Mouse (Mus musculus) layer of hippocampus, adult 11-12 months (tissue): Measurements from ENCODE around the gene Klk1b1.
"Not testable (repeated sequence)": the region's sequence is repeated elsewhere in the genome, so short reads cannot be mapped to it uniquely, and the experiment has no call there.

Source experiments
- DNase-seq: peaks from one replicate; pipeline ENCODE4 v3.0.0; 2022; ENCODE audit warnings: low spot score

Klk1b1 gene

GRCm38 (mm10) chr7:44004847-44005246 is 38.3 kb downstream of the Klk1b1 start:
- no peak for DNase-seq

DNA sequence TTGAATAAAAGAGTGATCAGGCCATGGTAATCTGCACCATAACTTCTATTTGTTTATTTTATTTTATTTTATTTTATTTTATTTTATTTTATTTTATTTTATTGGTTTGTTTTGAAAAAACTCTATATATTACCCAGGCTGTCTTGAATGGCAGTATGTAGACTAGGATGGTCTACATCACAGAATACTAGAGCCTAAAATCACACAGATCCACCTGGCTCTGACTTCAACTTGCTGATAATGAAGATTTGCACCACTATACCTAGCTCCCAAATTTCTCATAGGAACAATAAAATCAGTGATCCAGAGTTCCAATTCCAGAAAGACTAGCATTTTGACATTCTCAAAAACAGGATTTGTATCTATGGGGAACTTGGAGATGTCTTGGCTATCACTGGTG is 45.3 kb downstream of the Klk1b1 start, which contains the start of gene Klk1b26:
TSS of gene Klk1b26 (plus strand) at position 301 of the 400 bp plus-strand sequence.
- DNase-seq, result not testable (repeated sequence)

DNA sequence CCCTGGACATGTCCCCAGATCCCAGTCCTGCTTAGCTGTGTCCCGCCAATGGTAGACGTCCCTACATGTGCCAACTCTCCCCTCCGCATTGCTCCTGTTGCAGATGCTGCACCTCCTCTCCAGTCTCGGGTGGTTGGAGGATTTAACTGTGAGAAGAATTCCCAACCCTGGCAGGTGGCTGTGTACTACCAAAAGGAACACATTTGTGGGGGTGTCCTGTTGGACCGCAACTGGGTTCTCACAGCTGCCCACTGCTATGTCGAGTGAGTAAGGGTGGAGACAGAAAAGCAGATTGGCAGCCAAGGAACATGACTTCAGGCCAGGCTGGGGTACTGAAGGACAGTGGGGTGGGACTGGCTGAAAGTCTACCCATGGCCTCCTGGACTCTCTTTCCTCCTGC is 48.1 kb downstream of the Klk1b1 start:
- not testable (repeated sequence) for DNase-seq

DNA sequence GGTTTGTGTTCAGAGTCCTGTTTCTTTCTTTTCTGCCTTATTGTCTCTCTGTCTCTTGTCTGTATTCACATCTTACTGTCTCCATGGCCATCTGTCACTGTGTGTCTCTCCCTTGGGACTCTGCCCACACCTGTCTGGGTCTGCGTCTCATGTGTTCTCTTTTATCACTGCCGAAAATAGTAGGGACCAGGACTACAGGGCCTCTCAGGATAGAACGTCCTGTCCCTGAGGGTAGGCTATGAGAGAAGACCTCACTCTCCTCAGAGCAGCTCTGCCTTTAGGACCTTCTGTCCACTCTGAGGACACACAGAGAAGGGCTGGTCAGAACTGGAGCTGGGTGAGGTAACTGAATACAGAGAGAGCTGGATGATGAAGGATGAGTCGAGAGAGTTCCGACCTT is 48.5 kb downstream of the Klk1b1 start:
- DNase-seq, result no peak
